Mouse (Mus musculus): ENCODE data around the gene Phf3.
"Not testable (repeated sequence)": the region's sequence is repeated elsewhere in the genome, so short reads cannot be mapped to it uniquely, and the experiment has no call there.

DNA sequence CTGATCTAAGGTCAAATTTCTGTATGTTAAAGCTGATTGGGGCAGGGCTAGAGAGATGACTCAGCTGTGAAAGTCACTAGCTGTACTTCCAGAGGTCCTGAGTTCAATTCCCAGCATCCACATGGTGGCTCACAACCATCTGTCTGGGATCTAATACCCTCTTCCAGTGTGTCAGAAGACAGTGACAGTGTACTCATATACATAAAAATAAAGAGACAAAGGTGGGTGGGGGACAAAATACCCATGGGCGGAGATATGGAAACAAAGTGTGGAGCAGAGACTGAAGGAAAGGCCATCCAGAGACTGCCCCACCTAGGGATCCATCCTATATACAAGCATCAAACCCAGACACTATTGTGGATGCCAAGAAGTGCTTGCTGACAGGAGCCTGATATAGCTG lies 10.1 kb upstream of the Phf3 start:
- TF ChIP-seq ZC3H11A (IDR thresholded peaks at IDR 0.05; ENCODE audit: borderline replicate concordance, low read depth, low read length); CHD2 (IDR thresholded peaks at IDR 0.05; ENCODE audit: low read depth, low read length); HCFC1 (IDR thresholded peaks at IDR 0.05; ENCODE audit: borderline replicate concordance, insufficient read depth, low read length); ZNF384 (IDR thresholded peaks at IDR 0.05; ENCODE audit: low read depth, low read length); MAFK (IDR thresholded peaks at IDR 0.05; ENCODE audit: insufficient read depth, low read depth, low read length): not testable (repeated sequence)
